Mouse (Mus musculus) small intestine, adult 2 months (tissue): Measurements from ENCODE around the gene Cda.

ENCODE experiments used
- CTCF ChIP-seq: fragments of 200-500 bp; IDR thresholded peaks from 2 replicates; pipeline ENCODE4 v1.5.1; 2012; ENCODE audit warnings: low read depth, mild to moderate bottlenecking, control low read depth, inconsistent platforms, low read length, moderate library complexity, mixed read lengths; ENCODE audit not compliant: insufficient replicate concordance, insufficient read length; ENCODE audit errors: extremely low read depth
- POLR2A ChIP-seq: fragments of 200-500 bp; IDR thresholded peaks from 2 replicates; pipeline ENCODE4 v1.6.1; 2012; ENCODE audit warnings: low read depth, mild to moderate bottlenecking, control low read depth, inconsistent platforms, low read length, moderate library complexity

DNA sequence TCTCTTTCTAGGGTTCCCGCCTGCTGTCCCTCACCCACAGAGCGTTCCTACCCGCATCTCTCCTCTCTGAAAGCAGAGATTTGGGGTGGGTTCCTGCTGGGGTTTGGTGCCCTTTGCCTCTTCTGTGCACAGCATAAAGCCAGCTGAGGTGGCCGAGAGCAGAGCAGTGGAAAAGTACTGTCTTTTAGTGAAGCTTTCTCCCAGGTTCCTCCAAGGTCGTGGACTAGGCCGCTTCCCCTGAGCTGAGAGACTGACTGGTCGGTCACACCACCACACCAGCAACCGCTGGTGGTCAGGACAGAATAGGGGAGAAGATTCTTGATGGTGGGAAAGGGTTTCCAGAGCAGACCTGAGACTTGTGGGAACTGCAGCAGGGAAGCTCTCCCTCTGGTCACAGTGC is 28.9 kb upstream of the Cda start:
- no peak for TF ChIP-seq CTCF
- no peak for TF ChIP-seq POLR2A
